Comparison of ENCODE assay signal across 24 mouse cellular contexts in genomic region chr12:25360726-25361125, GRCm38 (mm10).
"Had no signal": no experiment of that assay in that cellular context is flagged by ENCODE, and none has a peak within 500 bp of the region (broad histone marks: within the 10 kb centered on the region; RNA-seq: fewer than 3 reads in every experiment).

No protein-coding gene starts in this region.

- H3K36me3 ChIP-seq: heart, embryonic 13.5 days; heart, embryonic 15.5 days; hindbrain, embryonic 13.5 days; hindbrain, embryonic 15.5 days; intestine, embryonic 15.5 days; limb, embryonic 10.5 days; limb, embryonic 12.5 days; liver, embryonic 12.5 days had no signal

- H3K4me3 ChIP-seq: heart, adult 2 months; heart, embryonic 13.5 days; heart, embryonic 15.5 days; hindbrain, embryonic 13.5 days; hindbrain, embryonic 15.5 days; intestine, embryonic 15.5 days; left cerebral cortex, adult 2 months; limb, embryonic 10.5 days; limb, embryonic 12.5 days; liver, embryonic 12.5 days had no signal

- H3K9ac ChIP-seq: heart, embryonic 13.5 days; heart, embryonic 15.5 days; hindbrain, embryonic 13.5 days; hindbrain, embryonic 15.5 days; intestine, embryonic 15.5 days; limb, embryonic 12.5 days; liver, embryonic 12.5 days; liver, embryonic 14.5 days had no signal

- ATAC-seq: hindbrain, postnatal 0 days; intestine, embryonic 15.5 days; intestine, postnatal 0 days; liver, embryonic 12.5 days had no signal

- H3K4me2 ChIP-seq: heart, embryonic 11.5 days; heart, embryonic 13.5 days; heart, embryonic 15.5 days; hindbrain, embryonic 13.5 days; hindbrain, embryonic 15.5 days; intestine, embryonic 15.5 days; limb, embryonic 12.5 days; liver, embryonic 12.5 days had no signal

- H3K9me3 ChIP-seq: heart, embryonic 13.5 days; heart, embryonic 15.5 days; hindbrain, embryonic 13.5 days; hindbrain, embryonic 15.5 days; intestine, embryonic 15.5 days; limb, embryonic 10.5 days; limb, embryonic 12.5 days; liver, embryonic 12.5 days had no signal

- H3K4me1 ChIP-seq: heart, embryonic 13.5 days; heart, embryonic 15.5 days; hindbrain, embryonic 15.5 days; intestine, embryonic 15.5 days; limb, embryonic 12.5 days; liver, embryonic 12.5 days had no signal

- DNase-seq: gastrocnemius, postnatal 14 days; gastrocnemius, postnatal 36 days; heart, adult 11 months; heart, adult 2 months; heart, postnatal 14 days; heart, postnatal 36 days; kidney, adult 18-20 months; kidney, adult 8-10 months; kidney, postnatal 10 days; kidney, postnatal 36 days; liver had no signal

- H3K27ac ChIP-seq: heart, adult 2 months; heart, embryonic 13.5 days; heart, embryonic 15.5 days; hindbrain, embryonic 13.5 days; hindbrain, embryonic 15.5 days; hindbrain, postnatal 0 days; intestine, embryonic 15.5 days; left cerebral cortex, adult 2 months; limb, embryonic 10.5 days; limb, embryonic 12.5 days; liver, embryonic 12.5 days; liver, embryonic 14.5 days had no signal

- H3K27me3 ChIP-seq: heart, embryonic 13.5 days; heart, embryonic 15.5 days; hindbrain, embryonic 13.5 days; hindbrain, embryonic 15.5 days; intestine, embryonic 15.5 days; limb, embryonic 12.5 days; liver, embryonic 12.5 days had no signal
